Mouse (Mus musculus) layer of hippocampus, adult 9-10 months (tissue): ENCODE measurements around the gene Zbtb20.

ENCODE experiments used
- DNase-seq: peaks from one replicate; pipeline ENCODE4 v3.0.0; 2022; ENCODE audit warnings: low spot score

The Zbtb20 gene

DNA sequence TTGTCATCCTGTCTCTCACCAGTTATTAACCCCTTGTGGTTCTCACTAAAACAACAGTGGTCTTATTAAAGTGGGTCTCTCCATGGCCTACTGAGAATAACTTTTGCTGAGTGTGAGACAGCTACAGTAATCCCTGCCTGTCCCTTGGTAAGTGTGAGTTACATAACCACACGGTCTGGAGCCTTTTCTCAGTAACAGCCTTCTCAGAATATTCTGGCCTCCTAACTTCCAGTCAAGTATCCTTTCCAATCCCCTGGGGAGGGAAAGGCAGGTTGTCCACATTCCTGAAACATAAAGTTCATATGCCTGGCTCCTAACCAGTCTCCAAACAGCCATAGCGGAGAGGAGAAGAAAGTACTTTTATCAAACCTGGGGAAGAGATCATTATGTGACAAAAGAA, 644.6 kb downstream of the Zbtb20 start:
- DNase-seq = no peak

DNA sequence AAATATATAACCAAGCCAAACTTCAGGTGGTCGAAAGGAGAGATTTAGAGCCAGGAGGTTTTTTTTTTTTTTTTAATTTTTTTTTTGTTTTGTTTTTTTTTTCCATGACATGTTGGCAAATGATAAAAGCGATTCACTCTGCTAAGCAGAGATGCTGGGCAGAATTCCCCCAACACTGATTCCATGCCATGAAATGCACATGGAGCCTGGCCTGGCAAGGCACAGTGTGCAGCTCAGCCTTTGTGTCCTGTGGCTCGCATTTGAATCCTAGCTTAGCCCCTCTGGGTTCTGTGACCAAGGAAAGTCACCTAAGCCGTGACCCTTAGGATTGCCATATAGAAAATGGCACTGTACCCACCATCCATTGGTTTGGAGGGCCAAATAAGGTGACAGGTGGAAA, 646.8 kb downstream of the Zbtb20 start:
- DNase-seq = no peak

DNA sequence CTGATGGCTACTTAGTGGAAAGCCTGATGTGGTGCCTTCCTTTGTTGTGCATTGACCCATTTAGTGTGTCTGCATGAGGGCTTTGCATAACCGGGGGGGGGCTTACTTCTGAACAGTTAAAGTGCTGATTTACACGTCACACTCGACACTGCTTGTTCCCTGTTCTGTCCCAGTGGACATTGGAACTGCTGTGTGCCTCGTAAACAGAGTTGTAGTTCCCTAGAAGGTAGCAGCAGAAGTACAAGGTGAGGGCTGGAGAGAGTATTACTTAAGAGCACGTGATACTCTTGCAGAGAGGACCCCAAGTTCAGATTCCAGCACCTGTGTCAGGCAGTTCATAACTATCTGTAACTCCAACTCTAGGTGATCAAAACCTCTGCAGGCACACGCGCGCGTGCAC, 648.5 kb downstream of the Zbtb20 start:
- DNase-seq = no peak

DNA sequence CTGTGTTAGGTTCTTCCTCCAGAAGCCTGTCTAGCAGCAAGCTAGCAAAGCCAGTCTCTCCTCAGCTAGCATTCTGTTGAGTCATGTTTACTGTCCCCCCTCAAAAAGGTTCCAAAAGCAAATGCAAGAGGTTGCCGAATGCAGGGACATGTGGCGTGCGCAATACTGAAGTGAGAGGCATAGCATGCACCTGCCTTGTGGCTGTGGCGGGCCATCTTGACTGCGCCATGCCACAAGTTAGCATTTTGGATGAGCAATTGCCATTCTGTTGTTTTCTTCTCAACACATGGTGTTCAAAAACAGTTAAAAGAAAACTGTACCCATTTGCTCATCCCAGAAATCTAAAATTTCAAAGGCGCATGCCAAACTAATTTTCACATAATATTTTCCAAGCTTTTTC, 649.9 kb downstream of the Zbtb20 start:
- DNase-seq = no peak

- DNase-seq = no peak
Measured at GRCm38 (mm10) chr16:43528300-43528699, 652.6 kb downstream of the Zbtb20 start.

DNA sequence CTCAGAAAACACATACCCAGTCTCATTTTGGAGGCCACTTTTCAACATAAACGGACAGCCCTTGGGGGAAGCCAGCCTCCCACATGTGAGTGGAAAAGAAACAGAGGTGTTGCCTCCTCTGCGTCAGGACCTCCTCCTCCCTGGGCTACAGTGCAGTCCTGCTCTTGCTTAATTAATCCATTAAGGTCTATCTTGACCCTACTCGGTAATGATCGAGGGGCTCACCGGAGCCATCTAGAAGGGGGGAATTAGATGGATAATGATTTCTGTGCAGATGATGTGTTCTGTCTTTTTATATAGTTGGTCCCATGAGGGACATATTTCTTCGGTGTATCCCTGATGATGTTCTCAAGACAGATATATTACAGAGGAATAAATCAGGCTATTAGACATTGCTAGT, 655.6 kb downstream of the Zbtb20 start:
- no peak for DNase-seq

DNA sequence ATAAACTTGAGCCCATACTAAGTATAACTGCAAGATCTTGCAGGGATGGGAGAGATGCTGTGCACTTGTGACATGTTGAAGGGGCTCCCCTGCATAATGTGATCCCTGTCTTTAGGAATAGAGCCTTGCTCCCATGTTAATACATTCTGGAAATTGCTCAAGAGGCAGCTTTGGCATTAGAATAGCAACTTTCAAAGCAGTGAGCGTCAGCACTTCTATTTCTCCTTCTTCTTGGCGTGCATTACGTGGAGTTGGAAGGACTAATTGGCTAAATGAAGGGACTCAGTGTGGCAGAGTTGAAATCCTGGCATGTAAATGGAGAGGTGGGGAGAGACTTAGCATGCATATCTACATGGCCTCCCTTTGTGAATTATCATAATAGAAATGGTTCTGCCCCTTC, 658.4 kb downstream of the Zbtb20 start:
- DNase-seq = no peak

DNA sequence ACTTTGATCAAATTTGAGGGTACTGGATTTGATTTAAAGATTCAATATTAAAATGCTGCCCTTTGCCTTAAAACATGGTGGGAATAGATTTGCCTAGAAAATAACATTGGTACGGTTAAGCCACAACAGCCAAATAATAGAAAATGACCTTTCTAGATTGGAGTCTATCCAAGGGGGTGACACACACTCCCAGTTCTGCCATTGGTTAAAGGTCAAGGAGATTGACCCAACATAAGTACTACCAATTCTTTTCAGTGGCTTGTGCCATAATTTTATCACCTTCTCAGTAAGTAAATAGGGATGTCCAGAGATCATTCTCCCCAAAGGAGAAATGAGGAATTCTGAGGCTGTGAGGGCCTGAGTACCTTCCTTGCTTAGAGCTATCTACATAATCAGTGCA, 660.2 kb downstream of the Zbtb20 start:
- DNase-seq = no peak

DNA sequence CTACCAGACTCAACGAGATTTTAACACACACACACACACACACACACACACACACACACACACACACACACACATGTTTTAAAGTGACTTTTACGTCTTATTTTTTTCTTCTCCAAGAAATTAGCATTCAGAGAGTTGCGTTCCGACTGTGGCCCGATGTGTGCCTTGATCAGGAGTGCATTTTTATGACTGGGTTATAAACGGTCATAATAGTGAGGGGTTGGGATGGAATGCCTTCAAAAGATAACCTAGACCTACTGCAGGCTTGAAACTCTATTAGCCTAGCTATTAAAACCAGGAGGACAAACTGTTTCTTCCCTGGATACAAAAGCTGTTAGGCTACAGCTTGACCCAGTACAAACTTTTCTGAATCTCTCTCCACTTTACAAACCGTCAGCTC, 661.5 kb downstream of the Zbtb20 start:
- no peak for DNase-seq

DNA sequence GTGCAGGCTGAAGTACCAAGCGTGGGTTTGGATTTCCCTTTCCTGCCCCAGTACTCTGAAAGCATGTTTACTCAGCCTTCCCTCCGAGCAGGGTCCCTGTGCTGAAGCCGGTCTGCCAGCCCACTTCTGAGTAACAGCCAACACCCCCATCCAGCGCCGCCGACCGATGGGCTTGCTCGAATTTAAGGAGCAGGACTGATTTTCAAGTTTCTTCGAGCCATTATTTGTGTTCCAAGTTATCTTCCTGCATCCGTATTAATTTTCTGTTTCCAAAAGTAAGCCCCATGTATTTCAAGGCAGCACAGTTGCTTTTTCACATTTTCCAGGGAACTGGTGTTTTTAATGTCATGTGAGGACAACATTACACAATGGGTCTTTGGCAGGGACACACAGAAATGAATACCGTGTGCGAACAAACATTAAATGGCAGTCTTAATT, 664.0 kb downstream of the Zbtb20 start:
- no peak for DNase-seq

DNA sequence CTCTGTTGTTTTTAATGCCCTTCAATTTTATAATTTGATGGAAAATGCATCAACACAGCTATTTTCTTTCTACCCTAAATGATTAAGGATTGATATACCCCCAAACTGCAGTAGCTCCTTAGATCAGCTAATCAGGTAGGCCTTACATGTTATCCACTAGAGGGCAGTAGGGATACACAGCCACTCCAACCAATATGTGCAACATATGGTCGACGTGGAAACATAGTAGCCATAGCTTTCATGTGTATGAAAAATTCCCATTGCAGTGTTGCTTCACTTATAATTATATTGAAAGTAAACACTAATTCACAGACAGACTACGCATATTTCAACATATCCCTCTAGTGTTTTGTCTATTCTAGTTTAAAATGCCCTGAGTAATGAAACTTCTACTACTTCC, 664.4 kb downstream of the Zbtb20 start:
- no peak for DNase-seq

DNA sequence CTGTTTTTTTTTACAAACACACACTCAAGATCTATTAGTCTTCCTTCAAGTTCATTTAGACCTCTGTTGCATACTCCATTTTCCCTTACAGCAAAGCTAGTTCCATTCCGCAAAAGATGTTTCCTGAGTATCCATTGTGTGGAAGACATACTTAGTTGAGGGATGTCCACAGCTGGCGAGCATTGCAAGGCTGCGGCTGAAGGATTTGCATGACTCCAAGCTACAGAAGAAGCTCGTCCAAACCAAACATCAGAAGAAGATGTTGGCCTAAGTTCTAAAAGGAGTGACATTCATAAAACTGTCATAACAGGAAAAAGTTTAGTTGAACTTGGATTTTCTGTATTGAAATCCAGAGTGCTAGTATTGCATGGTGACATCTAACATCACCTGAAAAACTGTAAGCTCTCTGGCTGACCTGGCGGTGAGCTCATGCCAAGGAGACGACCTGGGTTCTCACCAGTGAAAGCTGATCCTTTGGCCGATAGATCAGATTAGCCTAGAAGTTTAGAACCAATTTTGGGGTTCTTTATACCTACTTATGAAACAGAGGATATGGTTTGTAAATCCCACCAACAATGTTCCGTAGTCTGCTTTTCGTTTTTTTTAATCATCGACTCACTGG, 665.0 kb downstream of the Zbtb20 start:
- no peak for DNase-seq

DNA sequence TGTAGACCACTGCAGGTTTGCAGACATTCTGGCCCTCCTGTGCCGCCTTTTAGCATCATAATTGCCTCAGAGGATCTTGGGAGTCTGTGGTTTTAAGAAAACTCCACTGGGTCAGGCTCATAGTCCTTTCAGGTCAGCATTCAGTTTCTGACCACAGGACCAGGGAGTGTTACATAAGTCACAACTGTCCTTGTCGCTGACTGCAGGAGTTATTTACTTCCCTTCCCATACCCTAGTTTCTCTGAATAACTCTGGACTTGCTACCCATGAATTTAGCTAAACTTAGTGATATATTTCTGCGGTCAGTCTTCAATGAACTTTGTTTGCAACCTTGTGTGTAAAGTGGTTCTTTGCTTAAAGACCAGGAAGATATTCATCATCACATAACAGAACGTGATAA, 669.6 kb downstream of the Zbtb20 start:
- no peak for DNase-seq

GRCm38 (mm10) chr16:43547323-43548180, 671.9 kb downstream of the Zbtb20 start:
- DNase-seq = no peak

DNA sequence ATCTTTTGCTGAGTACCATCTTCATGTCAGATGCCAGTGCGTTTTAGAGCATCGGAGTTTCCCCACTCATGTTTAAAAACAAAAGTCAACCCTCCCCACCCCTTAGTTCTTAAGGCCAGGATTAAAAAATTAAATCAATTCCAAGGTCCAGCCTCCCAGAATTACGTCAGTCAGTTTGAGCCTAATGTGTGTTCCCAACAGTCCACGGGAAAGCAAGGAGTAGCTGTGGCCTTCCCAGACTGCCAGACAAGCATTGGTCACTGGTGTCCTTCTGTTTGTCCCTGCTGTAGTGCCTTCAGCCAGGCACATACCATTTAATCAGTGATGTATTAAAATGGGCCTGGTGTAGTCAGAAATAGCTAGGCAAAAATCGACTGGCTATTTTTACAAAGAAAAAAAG, 673.1 kb downstream of the Zbtb20 start:
- no peak for DNase-seq

DNA sequence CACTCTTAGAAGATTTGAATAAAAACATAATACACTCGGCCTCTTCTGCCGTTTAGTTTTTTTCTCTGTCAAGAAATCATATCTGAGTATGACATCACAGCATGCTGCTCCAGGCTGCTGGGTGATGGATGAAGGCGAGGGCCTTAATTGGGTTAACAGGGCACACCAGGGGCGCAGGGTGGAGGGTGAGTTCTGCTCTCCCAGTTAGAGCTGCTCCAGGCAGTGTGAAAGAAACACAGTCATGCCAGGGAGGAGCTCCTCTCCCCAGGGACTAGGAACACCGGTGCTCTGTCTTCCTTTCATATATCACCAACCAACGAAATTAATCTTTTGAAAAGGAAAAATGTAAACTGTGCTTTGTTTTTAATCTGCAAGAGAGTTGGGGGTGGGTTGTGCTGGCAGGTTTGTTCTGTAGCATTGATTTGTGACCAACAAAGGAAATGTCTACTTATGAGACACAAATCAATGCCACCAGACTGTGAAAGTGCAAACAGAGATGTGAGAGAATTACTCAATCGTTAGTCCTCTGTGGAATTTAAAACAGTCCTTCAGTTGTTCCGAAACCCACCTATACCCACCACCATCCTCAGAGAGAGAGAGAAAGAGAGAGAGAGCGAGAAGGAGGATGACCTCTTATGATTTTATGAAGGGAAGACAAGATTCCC, 673.9 kb downstream of the Zbtb20 start:
- no peak for DNase-seq

DNA sequence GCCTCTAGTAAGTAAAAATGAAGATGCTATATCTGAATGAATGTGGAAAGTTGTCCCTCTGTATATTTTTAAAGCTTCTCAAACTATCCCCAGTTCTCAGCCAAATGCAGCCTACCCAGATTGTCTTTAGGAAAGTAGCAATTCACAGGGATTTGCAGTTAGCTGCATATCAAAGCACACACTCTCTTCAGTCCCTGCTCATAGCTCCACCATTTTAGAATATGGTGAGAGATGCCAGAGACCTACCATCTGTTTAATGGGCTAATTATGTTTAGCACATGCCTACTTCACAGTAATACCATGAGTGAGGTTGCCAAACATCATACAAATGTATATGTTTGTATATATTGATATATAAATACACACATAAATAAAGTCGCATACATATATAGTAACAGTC, 676.8 kb downstream of the Zbtb20 start:
- no peak for DNase-seq

- DNase-seq = no peak
Measured at GRCm38 (mm10) chr16:43557385-43557784, 681.7 kb downstream of the Zbtb20 start.

GRCm38 (mm10) chr16:43561330-43561729, 685.6 kb downstream of the Zbtb20 start:
- DNase-seq = no peak

- no peak for DNase-seq
Measured at GRCm38 (mm10) chr16:43561956-43562355, 686.3 kb downstream of the Zbtb20 start.

GRCm38 (mm10) chr16:43565872-43566271, 690.2 kb downstream of the Zbtb20 start:
- no peak for DNase-seq

DNA sequence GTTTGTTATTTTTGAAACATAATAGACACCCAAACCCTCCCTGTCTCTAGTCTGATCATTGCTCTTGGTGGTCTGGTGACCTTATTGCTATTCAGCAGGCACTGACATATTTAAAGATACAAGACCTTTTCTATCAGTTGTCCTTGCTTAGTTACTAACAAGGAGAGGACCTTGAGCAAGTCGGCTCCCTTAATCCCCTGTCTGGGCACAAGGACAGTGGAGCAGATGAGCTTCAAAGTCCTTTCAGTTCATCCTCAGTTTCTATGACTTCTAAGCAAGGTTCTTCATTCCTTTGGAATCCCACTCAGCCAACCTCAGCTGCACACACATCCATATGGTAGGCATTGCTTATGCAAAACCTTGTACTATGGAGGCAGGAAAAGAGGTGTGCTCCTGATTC, 690.8 kb downstream of the Zbtb20 start:
- no peak for DNase-seq

GRCm38 (mm10) chr16:43571376-43572081, 695.8 kb downstream of the Zbtb20 start:
- DNase-seq = no peak
